Mouse (Mus musculus) left cerebral cortex, adult 2 months (tissue): ENCODE results near the gene Gm10518. TPM values are rescaled to one million over a fixed set of nuclear protein-coding genes. Genes with fewer than 3 reads are reported as not detected.
A peak's percentile ranks its signal among the peaks of the same experiment; 100 is the strongest.

Experiments used
- DNase-seq, 2 experiments: peaks; one replicate each; pipeline ENCODE4 v3.0.0; 2021 to 2022; ENCODE audit warnings: low spot score in 2 of 2, mixed read lengths in 1 of 2; ENCODE audit errors: extremely low spot score in 1 of 2
- H3K27ac ChIP-seq: fragments of 200-600 bp; 2 replicates; pipeline ENCODE4 v1.8.1; 2022
- H3K4me3 ChIP-seq: fragments of 200-600 bp; 2 replicates; pipeline ENCODE4 v1.8.1; 2022
- CTCF ChIP-seq: fragments of 200-600 bp; IDR thresholded peaks from 2 replicates; pipeline ENCODE4 v1.8.1; 2022; ENCODE audit warnings: antibody characterized with exemption, mild to moderate bottlenecking, moderate library complexity
- intact Hi-C: fragments of 180-260 bp; cut with DNase I; formaldehyde crosslinking; loops from one replicate; pipeline ENCODE4 v1.15.1; 2025
- total RNA-seq, 2 experiments: library from RNA; stranded (reverse); gene quantifications; 2 replicates each; pipeline ENCODE4 v1.2.3; 2021

The Gm10518 gene
- total RNA-seq, 2 experiments from 2014 or later, result 0.26 TPM; not detected in 1

- TF ChIP-seq CTCF, result no peak
- intact Hi-C loops, result no loop called here
- DNase-seq, result peak in 1 of 2 experiments; percentile 20
- Histone ChIP-seq H3K27ac (no peak overlapping the region), H3K4me3 (no peak overlapping the region)
Observed at GRCm38 (mm10) chr1:179836426-179837404, 33.5 kb downstream of the Gm10518 start.

GRCm38 (mm10) chr1:179842568-179842967, 39.4 kb downstream of the Gm10518 start:
- intact Hi-C loops, result loop anchor here (10.0 kb wide), 1 partner anchor 198 kb away; no protein-coding TSS in a partner anchor
- no peak for DNase-seq
- Histone ChIP-seq H3K27ac (no peak overlapping the region), H3K4me3 (no peak overlapping the region)
- no peak for TF ChIP-seq CTCF

- intact Hi-C loops, result loop anchor here (10.0 kb wide), 1 partner anchor 199 kb away; no protein-coding TSS in a partner anchor
- Histone ChIP-seq H3K27ac (no peak overlapping the region), H3K4me3 (no peak overlapping the region)
- TF ChIP-seq CTCF, result no peak
- no peak for DNase-seq
Observed at GRCm38 (mm10) chr1:179843981-179844380, 40.8 kb downstream of the Gm10518 start.

GRCm38 (mm10) chr1:179844894-179845293, 41.7 kb downstream of the Gm10518 start:
- intact Hi-C loops, result loop anchor here (1.0 to 10.0 kb wide), 2 partner anchors 42 to 200 kb away; partner anchors contain the start of genes Ahctf1 and Gm10518
- peak; percentile 76 for TF ChIP-seq CTCF

GRCm38 (mm10) chr1:179845832-179846499, 42.8 kb downstream of the Gm10518 start:
- no peak overlapping the region for H3K4me3 ChIP-seq
- DNase-seq, result no peak
- intact Hi-C loops, result loop anchor here (1.0 to 10.0 kb wide), 2 partner anchors 43 to 201 kb away; partner anchors contain the start of genes Ahctf1 and Gm10518
- no peak for TF ChIP-seq CTCF
- H3K27ac ChIP-seq, result no peak overlapping the region

More at GRCm38 (mm10) chr1:179844894-179845293, 41.7 kb downstream of the Gm10518 start:
- Histone ChIP-seq H3K4me3 (no peak overlapping the region), H3K27ac (no peak overlapping the region)
- peak; percentile 44 to 54 for DNase-seq

GRCm38 (mm10) chr1:179847173-179847572, 44.0 kb downstream of the Gm10518 start:
- intact Hi-C loops, result loop anchor here (10.0 kb wide), 1 partner anchor 202 kb away; no protein-coding TSS in a partner anchor
- no peak for TF ChIP-seq CTCF
- H3K27ac ChIP-seq, result no peak overlapping the region
- H3K4me3 ChIP-seq, result no peak overlapping the region
- no peak for DNase-seq

- intact Hi-C loops, result loop anchor here (10.0 kb wide), 1 partner anchor 203 kb away; no protein-coding TSS in a partner anchor
- H3K27ac ChIP-seq, result peak overlapping the region; percentile 54
- H3K4me3 ChIP-seq, result peak overlapping the region; percentile 50
- peak; percentile 74 to 91 for DNase-seq
- peak; percentile 90 for TF ChIP-seq CTCF
Observed at GRCm38 (mm10) chr1:179847759-179848389, 44.7 kb downstream of the Gm10518 start.

GRCm38 (mm10) chr1:179853421-179853820, 50.2 kb downstream of the Gm10518 start:
- DNase-seq, result peak in 1 of 2 experiments; percentile 37
- TF ChIP-seq CTCF, result peak; percentile 63
- intact Hi-C loops, result loop anchor here (2.0 kb wide), 1 partner anchor 361 kb away; no protein-coding TSS in a partner anchor
- Histone ChIP-seq H3K4me3 (no peak overlapping the region), H3K27ac (peak overlapping the region; percentile 33; the same call in 1 of the 2 replicates)

Other genes with a start within 250 kb of the Gm10518 start
- gene Sccpdh, start 135.2 kb upstream of the Gm10518 start, total RNA-seq, result 10 to 100 TPM; 49.8 to 56.5 TPM
- gene Kif28, start 58.1 kb upstream of the Gm10518 start, total RNA-seq, result under 1 TPM in 1 of 2 experiments, not detected in 1; 0.23 TPM
- gene Ahctf1, start 304 bp downstream of the Gm10518 start, total RNA-seq, result 10 to 100 TPM; 36.1 to 37.3 TPM
- 100 to 1,000 TPM; 261 TPM for gene Cdc42bpa, start 157.1 kb downstream of the Gm10518 start, total RNA-seq